Mouse (Mus musculus): ENCODE data around the gene Ttc7.

GRCm38 (mm10) chr17:87305065-87305464 lies 22.4 kb downstream of the Ttc7 start:
- no peak for TF ChIP-seq KAT2A (conservative IDR thresholded peaks at IDR 0.05; ENCODE audit: low read depth, low read length)
- TF ChIP-seq GABPA (IDR thresholded peaks at IDR 0.05; ENCODE audit: low read depth, low read length) = no peak
- TF ChIP-seq CTCF (IDR thresholded peaks at IDR 0.05 in 2 of 3, conservative IDR thresholded peaks at IDR 0.05 in 1 of 3; ENCODE audit: control insufficient read depth in 1 of 3, insufficient read depth in 1 of 3, low read depth in 2 of 3, low read length in 3 of 3, poor library complexity in 1 of 3, severe bottlenecking in 1 of 3) = no peak
- no peak for TF ChIP-seq E2F4 (IDR thresholded peaks at IDR 0.05; ENCODE audit: borderline replicate concordance, low read depth, low read length)
- TF ChIP-seq USF1 (IDR thresholded peaks at IDR 0.05; ENCODE audit: low read depth, low read length) = no peak

Measured in MEL (cell line).